Mouse (Mus musculus) embryonic facial prominence, embryonic 13.5 days (tissue): ENCODE measurements around the gene Snap25. TPM values are rescaled to one million over a fixed set of nuclear protein-coding genes. Genes with fewer than 3 reads are reported as not detected.

Experiments used
- ATAC-seq: fragments of 200-750 bp; cut with Nextera tagmentation; 2 replicates; pipeline ENCODE4 v1.8.0; 2017; ENCODE audit warnings: low read depth; ENCODE audit not compliant: insufficient number of reproducible peaks, insufficient read depth, low FRiP score, low TSS enrichment
- H3K27ac ChIP-seq: fragments of 300-500 bp; sonication (generic); 2 replicates; pipeline ENCODE4 v1.5.1; 2015; ENCODE audit warnings: moderate library complexity, mild to moderate bottlenecking, inconsistent platforms
- H3K27me3 ChIP-seq: fragments of 300-500 bp; sonication (generic); 2 replicates; pipeline ENCODE4 v1.6.1; 2015; ENCODE audit warnings: mild to moderate bottlenecking, inconsistent platforms
- H3K36me3 ChIP-seq: fragments of 300-500 bp; sonication (generic); 2 replicates; pipeline ENCODE4 v1.6.1; 2015; ENCODE audit warnings: mild to moderate bottlenecking, inconsistent platforms
- H3K4me1 ChIP-seq: fragments of 300-500 bp; sonication (generic); 2 replicates; pipeline ENCODE4 v1.6.1; 2015; ENCODE audit warnings: inconsistent platforms
- H3K4me2 ChIP-seq: fragments of 300-500 bp; sonication (generic); 2 replicates; pipeline ENCODE4 v1.6.1; 2015; ENCODE audit warnings: moderate library complexity, mild to moderate bottlenecking, inconsistent platforms
- H3K4me3 ChIP-seq: fragments of 300-500 bp; sonication (generic); 2 replicates; pipeline ENCODE4 v1.5.1; 2015; ENCODE audit warnings: mild to moderate bottlenecking, inconsistent platforms
- H3K9ac ChIP-seq: fragments of 300-500 bp; sonication (generic); 2 replicates; pipeline ENCODE4 v1.6.1; 2015; ENCODE audit warnings: mild to moderate bottlenecking, inconsistent platforms
- H3K9me3 ChIP-seq: fragments of 300-500 bp; sonication (generic); 2 replicates; pipeline ENCODE4 v1.6.1; 2016; ENCODE audit warnings: inconsistent platforms
- WGBS: fragments of 180-500 bp; shearing (Covaris S2); methylation state at CpG from one replicate; pipeline ENCODE4 v1.1.7; 2015; ENCODE audit warnings: mixed read lengths; 5-methylcytosine and 5-hydroxymethylcytosine counted together
- polyA plus RNA-seq: library from polyadenylated mRNA; unstranded; fragments of >200 nt; fragmentation: Nextera tagmentation; extraction: Ambion mirVana; gene quantifications from 2 replicates; pipeline ENCODE4 v1.2.1, GENCODE M21; 2015

Snap25 gene
- 4.4 and 6.4 TPM in 2 replicates for polyA plus RNA-seq

GRCm38 (mm10) chr2:136713299-136713758 lies at the start of gene Snap25:
Gene Snap25 (plus strand): TSS chr2:136713453.
- under 1% methylated on average over 20 of the region's 20 CpGs for WGBS

GRCm38 (mm10) chr2:136666951-136667350 lies 46.3 kb upstream of the Snap25 start:
- Histone ChIP-seq H3K9me3 (no peaks in the 10 kb centered on the region), H3K4me1 (0 out of 2 replicates have a peak, but pooled peaks cover 6% of the 10 kb centered on the region), H3K36me3 (no peaks in the 10 kb centered on the region), H3K27me3 (no peaks in the 10 kb centered on the region), H3K27ac (no peak overlapping the region), H3K4me2 (no peak overlapping the region), H3K4me3 (no peak overlapping the region), H3K9ac (no peak overlapping the region)
- 92% methylated on average over 1 of the region's 1 CpGs for WGBS
- no peak for ATAC-seq

More at GRCm38 (mm10) chr2:136713299-136713758, at the start of gene Snap25:
- H3K27ac ChIP-seq: no peak within 1 kb of the TSS
- peaks cover 18% of the 10 kb centered on the region for H3K4me1 ChIP-seq
- no peak within 1 kb of the TSS for H3K9ac ChIP-seq
- H3K36me3 ChIP-seq: no peaks in the 10 kb centered on the region
- H3K9me3 ChIP-seq: no peaks in the 10 kb centered on the region
- peak; percentile 62; the same call in 1 of the 2 replicates for ATAC-seq
- peak within 1 kb of the TSS; percentile 42 for H3K4me3 ChIP-seq
- peak within 1 kb of the TSS; percentile 70 for H3K4me2 ChIP-seq
- H3K27me3 ChIP-seq: peaks cover 36% of the 10 kb centered on the region

- WGBS: 89% methylated on average over 3 of the region's 3 CpGs
- Histone ChIP-seq H3K36me3 (no peaks in the 10 kb centered on the region), H3K9me3 (no peaks in the 10 kb centered on the region), H3K4me1 (0 out of 2 replicates have a peak, but pooled peaks cover 6% of the 10 kb centered on the region), H3K27ac (no peak overlapping the region), H3K4me2 (no peak overlapping the region), H3K9ac (no peak overlapping the region), H3K27me3 (no peaks in the 10 kb centered on the region), H3K4me3 (no peak overlapping the region)
- no peak for ATAC-seq
Observed at GRCm38 (mm10) chr2:136669183-136669582, 44.1 kb upstream of the Snap25 start.

- no peaks in the 10 kb centered on the region for H3K36me3 ChIP-seq
- WGBS: 69% methylated on average over 3 of the region's 3 CpGs
- no peak overlapping the region for H3K4me2 ChIP-seq
- ATAC-seq: no peak
- no peak overlapping the region for H3K27ac ChIP-seq
- no peaks in the 10 kb centered on the region for H3K9me3 ChIP-seq
- H3K4me1 ChIP-seq: 0 out of 2 replicates have a peak, but pooled peaks cover 6% of the 10 kb centered on the region
- no peak overlapping the region for H3K9ac ChIP-seq
- no peak overlapping the region for H3K4me3 ChIP-seq
- no peaks in the 10 kb centered on the region for H3K27me3 ChIP-seq
Observed at GRCm38 (mm10) chr2:136669665-136670064, 43.6 kb upstream of the Snap25 start.

GRCm38 (mm10) chr2:136670539-136671271 lies 42.5 kb upstream of the Snap25 start:
- 50% methylated on average over 9 of the region's 9 CpGs for WGBS
- H3K9ac ChIP-seq: no peak overlapping the region

GRCm38 (mm10) chr2:136674077-136674757 lies 39.0 kb upstream of the Snap25 start:
- Histone ChIP-seq H3K4me3 (no peak overlapping the region), H3K9me3 (no peaks in the 10 kb centered on the region), H3K36me3 (no peaks in the 10 kb centered on the region), H3K4me2 (no peak overlapping the region), H3K9ac (no peak overlapping the region), H3K27me3 (no peaks in the 10 kb centered on the region), H3K27ac (no peak overlapping the region), H3K4me1 (peaks cover 16% of the 10 kb centered on the region)
- no peak for ATAC-seq
- 74% methylated on average over 4 of the region's 4 CpGs for WGBS

More at GRCm38 (mm10) chr2:136670539-136671271, 42.5 kb upstream of the Snap25 start:
- Histone ChIP-seq H3K4me3 (no peak overlapping the region), H3K9me3 (no peaks in the 10 kb centered on the region), H3K4me2 (no peak overlapping the region), H3K36me3 (no peaks in the 10 kb centered on the region), H3K27me3 (no peaks in the 10 kb centered on the region), H3K4me1 (0 out of 2 replicates have a peak, but pooled peaks cover 6% of the 10 kb centered on the region), H3K27ac (no peak overlapping the region; the same call in 1 of the 2 replicates)
- no peak for ATAC-seq

- Histone ChIP-seq H3K4me3 (no peak overlapping the region), H3K27ac (no peak overlapping the region), H3K27me3 (no peaks in the 10 kb centered on the region), H3K9ac (no peak overlapping the region), H3K36me3 (no peaks in the 10 kb centered on the region), H3K4me1 (peaks cover 20% of the 10 kb centered on the region), H3K9me3 (no peaks in the 10 kb centered on the region), H3K4me2 (no peak overlapping the region)
- WGBS: 84% methylated on average over 2 of the region's 2 CpGs
- ATAC-seq: no peak
Observed at GRCm38 (mm10) chr2:136676196-136676595, 37.1 kb upstream of the Snap25 start.

GRCm38 (mm10) chr2:136676918-136677445 lies 36.3 kb upstream of the Snap25 start:
- Histone ChIP-seq H3K4me1 (peaks cover 20% of the 10 kb centered on the region), H3K9me3 (no peaks in the 10 kb centered on the region), H3K27ac (no peak overlapping the region), H3K27me3 (no peaks in the 10 kb centered on the region), H3K9ac (no peak overlapping the region), H3K4me3 (no peak overlapping the region), H3K4me2 (no peak overlapping the region), H3K36me3 (no peaks in the 10 kb centered on the region)
- ATAC-seq: no peak
- 79% methylated on average over 8 of the region's 8 CpGs for WGBS

GRCm38 (mm10) chr2:136678321-136679161 lies 34.7 kb upstream of the Snap25 start:
- H3K36me3 ChIP-seq: no peaks in the 10 kb centered on the region
- ATAC-seq: peak; percentile 69
- H3K4me2 ChIP-seq: peak overlapping the region; percentile 89
- H3K9ac ChIP-seq: peak overlapping the region; percentile 82
- H3K4me1 ChIP-seq: peaks cover 20% of the 10 kb centered on the region
- no peaks in the 10 kb centered on the region for H3K27me3 ChIP-seq
- WGBS: 2% methylated on average over 44 of the region's 44 CpGs
- H3K27ac ChIP-seq: peak overlapping the region; percentile 95
- H3K4me3 ChIP-seq: peak overlapping the region; percentile 57
- H3K9me3 ChIP-seq: no peaks in the 10 kb centered on the region

GRCm38 (mm10) chr2:136679280-136680221 lies 33.7 kb upstream of the Snap25 start:
- Histone ChIP-seq H3K27ac (peak overlapping the region; percentile 95), H3K4me3 (peak overlapping the region; percentile 57), H3K4me1 (peaks cover 20% of the 10 kb centered on the region), H3K4me2 (peak overlapping the region; percentile 89), H3K9me3 (no peaks in the 10 kb centered on the region), H3K27me3 (no peaks in the 10 kb centered on the region), H3K9ac (peak overlapping the region; percentile 82), H3K36me3 (no peaks in the 10 kb centered on the region)
- peak; percentile 89 for ATAC-seq
- 2% methylated on average over 24 of the region's 24 CpGs for WGBS
